Mouse (Mus musculus) forebrain, embryonic 16.5 days (tissue): ENCODE data around the gene Slc25a30. TPM values are rescaled to one million over a fixed set of nuclear protein-coding genes. Genes with fewer than 3 reads are reported as not detected.
A peak's percentile ranks its signal among the peaks of the same experiment; 100 is the strongest.
"Not testable (repeated sequence)": the region's sequence is repeated elsewhere in the genome, so short reads cannot be mapped to it uniquely, and the experiment has no call there.

Source experiments
- ATAC-seq: fragments of 200-750 bp; cut with Nextera tagmentation; 2 replicates; pipeline ENCODE4 v1.8.0; 2017; ENCODE audit warnings: mild to moderate bottlenecking, moderate library complexity
- H3K27ac ChIP-seq: fragments of 300-500 bp; sonication (generic); 2 replicates; pipeline ENCODE4 v1.5.1; 2014; ENCODE audit warnings: low read length, control low read depth
- H3K27me3 ChIP-seq: fragments of 300-500 bp; sonication (generic); replicated peaks from 2 replicates; pipeline ENCODE4 v1.6.1; 2014; ENCODE audit warnings: low read length; ENCODE audit not compliant: control insufficient read depth, insufficient read depth
- H3K36me3 ChIP-seq: fragments of 300-500 bp; sonication (generic); 2 replicates; pipeline ENCODE4 v1.6.1; 2014; ENCODE audit not compliant: control insufficient read depth, insufficient read depth
- H3K4me1 ChIP-seq: fragments of 300-500 bp; sonication (generic); replicated peaks from 2 replicates; pipeline ENCODE4 v1.6.1; 2014; ENCODE audit warnings: low read length; ENCODE audit not compliant: control insufficient read depth, insufficient read depth
- H3K4me2 ChIP-seq: fragments of 300-500 bp; sonication (generic); 2 replicates; pipeline ENCODE4 v1.6.1; 2014; ENCODE audit warnings: mild to moderate bottlenecking, low read length, control low read depth
- H3K4me3 ChIP-seq: fragments of 300-500 bp; sonication (generic); replicated peaks from 2 replicates; pipeline ENCODE4 v1.5.1; 2014; ENCODE audit warnings: mild to moderate bottlenecking, low read length, control low read depth
- H3K9ac ChIP-seq: fragments of 300-500 bp; sonication (generic); replicated peaks from 2 replicates; pipeline ENCODE4 v1.6.1; 2014; ENCODE audit warnings: low read depth, low read length, control low read depth
- H3K9me3 ChIP-seq: fragments of 300-500 bp; sonication (generic); 2 replicates; pipeline ENCODE4 v1.6.1; 2016; ENCODE audit warnings: low read length; ENCODE audit not compliant: control insufficient read depth
- WGBS: fragments of 180-500 bp; shearing (Covaris S2); extraction: QIAGEN DNeasy Blood & Tissue Kit; methylation state at CpG from one replicate; pipeline ENCODE4 v1.1.7; 2014; 5-methylcytosine and 5-hydroxymethylcytosine counted together
- polyA plus RNA-seq: library from polyadenylated mRNA; unstranded; fragments of >200 nt; fragmentation: Nextera tagmentation; extraction: Ambion mirVana; gene quantifications from 2 replicates; pipeline ENCODE4 v1.2.1, GENCODE M21; 2015

Slc25a30 gene
- polyA plus RNA-seq, result 9.3 and 10.0 TPM in 2 replicates

DNA sequence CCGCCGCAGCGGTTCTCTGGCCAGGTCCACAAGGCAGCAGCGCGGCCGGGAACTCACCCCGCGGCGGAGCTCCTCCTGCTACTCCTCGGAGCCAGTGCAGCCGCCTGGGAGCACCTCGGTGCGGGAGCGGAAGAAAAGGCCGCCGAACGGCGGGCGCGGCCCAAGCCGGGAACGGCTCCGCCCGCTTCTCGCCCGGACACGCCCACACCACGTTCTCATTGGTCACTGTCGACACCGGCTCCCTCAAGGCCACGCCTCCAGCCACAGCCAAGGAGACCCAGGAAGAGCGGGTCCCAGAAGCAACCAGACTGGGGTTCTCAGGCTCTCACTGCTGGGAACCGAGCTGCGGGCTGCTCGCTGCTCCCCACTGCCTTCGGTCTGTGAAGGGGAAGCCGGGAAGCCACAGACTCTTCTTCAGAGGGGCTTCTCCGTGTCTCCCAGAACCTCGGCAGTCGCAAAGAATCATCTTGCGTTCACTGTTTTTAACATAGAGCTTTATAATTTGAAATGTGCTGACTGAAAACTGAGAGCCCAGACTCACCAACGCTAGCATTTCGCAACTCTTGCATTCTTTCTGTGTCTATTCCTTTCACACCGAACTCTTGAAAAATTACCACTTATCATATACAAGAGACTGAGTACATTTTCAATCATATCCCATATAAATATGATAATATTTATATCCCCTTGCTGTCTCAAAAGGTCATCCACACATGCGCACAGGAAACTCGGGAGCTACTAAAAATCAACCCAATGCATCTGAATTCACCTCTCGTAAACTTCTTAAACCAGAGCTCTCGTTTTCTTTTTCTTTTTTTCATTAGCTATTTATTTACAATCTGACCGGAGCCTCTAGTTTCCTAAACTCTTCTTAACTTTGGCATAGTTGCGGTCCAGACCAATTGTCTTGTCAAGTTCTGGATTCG lies at the start of gene Slc25a30:
Slc25a30 (minus strand) TSS at position 170 of the 926 bp plus-strand sequence.
- H3K4me1 ChIP-seq, result 0 out of 2 replicates have a peak, but pooled peaks cover 7% of the 10 kb centered on the region
- peak; percentile 99 for ATAC-seq
- peak within 1 kb of the TSS; percentile 87 for H3K4me3 ChIP-seq
- peaks cover 2% of the 10 kb centered on the region; the same call in 1 of the 2 replicates for H3K27me3 ChIP-seq
- 8% methylated on average over 50 of the region's 51 CpGs for WGBS
- H3K36me3 ChIP-seq, result no peaks in the 10 kb centered on the region
- H3K9ac ChIP-seq, result peak within 1 kb of the TSS; percentile 87
- peak within 1 kb of the TSS; percentile 93 for H3K27ac ChIP-seq
- H3K9me3 ChIP-seq, result no peaks in the 10 kb centered on the region
- peak within 1 kb of the TSS; percentile 83 for H3K4me2 ChIP-seq

DNA sequence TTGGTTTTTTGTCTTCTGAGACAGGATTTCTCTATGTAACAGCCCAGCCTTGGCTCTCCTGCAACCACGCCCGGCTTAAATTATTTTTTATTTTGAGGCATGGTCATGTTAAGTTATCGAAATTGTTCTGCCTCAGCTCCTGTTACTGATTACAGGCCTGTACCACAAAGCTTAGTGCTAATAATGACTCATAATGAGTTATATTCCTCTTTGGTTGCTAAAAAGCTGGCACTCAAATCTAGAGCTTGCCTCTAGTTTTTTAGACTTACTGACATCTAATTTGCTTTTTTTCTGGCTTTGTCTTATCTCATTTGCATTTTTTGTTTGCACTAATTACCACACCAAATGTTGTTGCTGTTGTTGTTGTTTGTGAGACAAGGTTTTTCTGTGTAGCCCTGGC lies 49.7 kb upstream of the Slc25a30 start:
- 86% methylated on average over 3 of the region's 3 CpGs for WGBS

DNA sequence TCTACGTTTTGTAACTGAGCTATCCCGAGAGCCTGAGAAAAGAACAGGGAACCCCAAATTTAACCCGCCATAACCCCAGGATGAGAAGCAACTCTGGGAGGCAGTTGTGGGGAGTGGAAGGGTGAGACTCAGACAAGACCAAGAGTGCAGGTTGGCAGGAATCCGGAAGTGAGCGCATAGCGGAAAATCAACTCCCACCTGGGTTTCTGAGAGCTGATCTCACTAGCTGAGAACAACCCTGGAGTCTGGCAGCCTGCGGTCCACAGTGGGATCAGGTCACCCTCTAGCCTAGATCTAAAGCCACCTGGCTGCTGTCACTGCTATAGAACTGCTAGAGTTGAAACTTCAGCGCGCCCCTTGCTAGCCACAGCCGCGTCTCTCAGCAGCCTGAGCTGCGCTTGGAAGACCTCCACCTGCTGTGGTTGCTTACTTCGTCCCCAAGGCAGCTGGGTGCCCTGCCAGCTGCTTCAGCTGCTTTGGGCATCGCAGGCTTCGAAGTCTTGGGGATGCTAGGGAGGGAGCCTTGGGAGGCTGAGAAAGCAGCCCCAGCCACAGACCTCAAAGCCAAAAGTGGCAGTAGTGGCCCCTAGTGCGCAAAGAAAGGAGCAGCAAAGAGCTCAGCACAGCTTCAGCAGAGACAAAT lies 48.0 kb upstream of the Slc25a30 start:
- Histone ChIP-seq H3K9ac (peak overlapping the region; percentile 43), H3K4me2 (peak overlapping the region; percentile 79), H3K4me3 (peak overlapping the region; percentile 42), H3K4me1 (peaks cover 20% of the 10 kb centered on the region), H3K27ac (peak overlapping the region; percentile 20; the same call in 1 of the 2 replicates), H3K27me3 (no peaks in the 10 kb centered on the region), H3K9me3 (no peaks in the 10 kb centered on the region), H3K36me3 (no peaks in the 10 kb centered on the region)
- peak; percentile 16 for ATAC-seq
- under 1% methylated on average over 16 of the region's 16 CpGs for WGBS

More for the DNA sequence above, 49.7 kb upstream of the Slc25a30 start:
- no peak overlapping the region for H3K9ac ChIP-seq
- no peaks in the 10 kb centered on the region for H3K36me3 ChIP-seq
- no peak overlapping the region for H3K27ac ChIP-seq
- peaks cover 20% of the 10 kb centered on the region for H3K4me1 ChIP-seq
- H3K27me3 ChIP-seq, result no peaks in the 10 kb centered on the region
- no peaks in the 10 kb centered on the region for H3K9me3 ChIP-seq
- ATAC-seq, result no peak
- no peak overlapping the region for H3K4me3 ChIP-seq
- H3K4me2 ChIP-seq, result no peak overlapping the region

DNA sequence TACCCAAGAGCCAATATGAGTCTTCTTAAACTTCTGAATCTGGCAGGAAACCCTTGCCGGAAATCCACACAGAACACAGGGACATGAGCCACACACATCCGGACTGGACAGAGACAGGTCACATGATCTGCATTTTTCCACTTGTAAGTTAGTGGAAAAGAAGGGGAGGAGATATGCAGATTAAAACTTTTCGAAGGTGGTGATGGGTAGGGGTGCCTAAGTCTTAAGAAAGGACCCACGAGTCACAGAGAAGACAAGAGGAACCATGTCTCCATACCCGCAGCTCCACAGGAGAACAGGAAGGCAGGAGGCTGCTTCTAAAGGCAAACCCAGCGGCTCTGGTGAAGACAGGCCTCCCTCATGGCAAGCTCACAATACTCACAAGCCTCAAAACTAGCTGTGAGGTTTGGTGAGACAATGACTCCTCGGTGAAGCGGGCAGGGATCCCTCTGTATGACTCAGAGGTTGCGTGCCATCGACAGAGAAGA lies 47.5 kb upstream of the Slc25a30 start:
- Histone ChIP-seq H3K9ac (peak overlapping the region; percentile 43), H3K27me3 (no peaks in the 10 kb centered on the region), H3K36me3 (no peaks in the 10 kb centered on the region), H3K4me2 (peak overlapping the region; percentile 79), H3K9me3 (no peaks in the 10 kb centered on the region), H3K4me3 (peak overlapping the region; percentile 42), H3K4me1 (peaks cover 22% of the 10 kb centered on the region), H3K27ac (peak overlapping the region; percentile 46; the same call in 1 of the 2 replicates)
- WGBS, result 2% methylated on average over 10 of the region's 10 CpGs
- peak; percentile 63 for ATAC-seq

DNA sequence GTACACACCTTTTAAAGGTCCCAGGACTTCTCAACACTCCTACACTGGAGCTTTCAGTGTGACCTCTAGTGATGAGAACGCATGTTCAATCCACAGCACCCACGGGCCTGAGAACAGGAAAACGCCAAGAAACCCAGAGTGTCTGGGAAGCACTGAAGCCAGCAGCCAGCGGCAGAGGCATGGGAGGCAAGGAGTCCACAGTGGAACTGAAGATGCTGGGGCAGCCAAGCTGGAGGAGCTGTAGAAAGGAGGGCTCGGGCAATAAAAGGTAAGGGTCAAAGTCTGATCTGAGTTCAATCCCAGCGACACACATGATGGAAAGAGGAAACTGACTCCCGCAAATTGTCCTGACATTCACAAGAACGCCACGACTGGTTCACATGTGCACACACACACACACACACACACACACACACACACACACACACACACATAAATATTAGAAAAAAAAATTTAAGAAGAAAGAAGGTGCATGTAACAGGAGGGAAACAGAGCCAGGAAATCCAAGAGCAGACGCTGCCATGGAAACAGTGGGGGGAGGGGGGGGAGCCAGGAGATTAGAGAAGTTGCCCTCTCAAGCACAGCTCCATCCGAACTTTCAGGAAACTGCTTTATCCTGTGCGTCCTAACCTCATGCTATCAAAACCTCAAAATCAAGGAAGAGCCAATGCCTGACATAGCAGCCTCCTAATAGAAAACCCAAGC lies 46.9 kb upstream of the Slc25a30 start:
- peak overlapping the region; percentile 79 for H3K4me2 ChIP-seq
- H3K9me3 ChIP-seq, result no peaks in the 10 kb centered on the region
- H3K27me3 ChIP-seq, result no peaks in the 10 kb centered on the region
- peak; percentile 32 for ATAC-seq
- peaks cover 28% of the 10 kb centered on the region for H3K4me1 ChIP-seq
- H3K27ac ChIP-seq, result peak overlapping the region; percentile 46; the same call in 1 of the 2 replicates
- H3K36me3 ChIP-seq, result no peaks in the 10 kb centered on the region
- peak overlapping the region; percentile 42 for H3K4me3 ChIP-seq
- 0 out of 2 replicates have a peak overlapping the region, but pooled peaks have one; percentile 14 for H3K9ac ChIP-seq
- WGBS, result 8% methylated on average over 12 of the region's 12 CpGs

DNA sequence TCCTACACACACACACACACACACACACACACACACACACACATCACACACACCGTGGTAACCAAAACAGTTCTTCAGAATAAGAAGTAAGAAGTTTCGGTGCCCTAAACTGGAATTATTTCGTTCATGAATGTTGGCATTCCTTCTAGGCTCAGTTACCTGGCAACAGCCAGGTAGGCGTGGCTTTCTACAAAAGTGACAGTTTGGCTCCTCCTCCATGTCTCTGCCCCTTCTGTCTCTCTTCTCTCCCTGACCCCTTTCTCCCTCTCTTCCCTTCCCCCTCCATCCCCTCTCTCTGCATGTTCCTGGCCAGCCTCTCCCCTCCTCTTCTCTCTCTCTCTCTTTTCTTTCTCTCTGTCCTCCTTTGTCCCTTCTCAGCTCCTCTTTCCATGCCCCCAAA lies 46.1 kb upstream of the Slc25a30 start:
- Histone ChIP-seq H3K36me3 (no peaks in the 10 kb centered on the region), H3K9ac (no peak overlapping the region), H3K27me3 (peaks cover under 1% of the 10 kb centered on the region; the same call in 1 of the 2 replicates), H3K4me3 (no peak overlapping the region), H3K4me2 (no peak overlapping the region; the same call in 1 of the 2 replicates), H3K9me3 (no peaks in the 10 kb centered on the region), H3K4me1 (peaks cover 29% of the 10 kb centered on the region), H3K27ac (no peak overlapping the region)
- ATAC-seq, result no peak
- WGBS, result 12% methylated on average over 4 of the region's 4 CpGs

DNA sequence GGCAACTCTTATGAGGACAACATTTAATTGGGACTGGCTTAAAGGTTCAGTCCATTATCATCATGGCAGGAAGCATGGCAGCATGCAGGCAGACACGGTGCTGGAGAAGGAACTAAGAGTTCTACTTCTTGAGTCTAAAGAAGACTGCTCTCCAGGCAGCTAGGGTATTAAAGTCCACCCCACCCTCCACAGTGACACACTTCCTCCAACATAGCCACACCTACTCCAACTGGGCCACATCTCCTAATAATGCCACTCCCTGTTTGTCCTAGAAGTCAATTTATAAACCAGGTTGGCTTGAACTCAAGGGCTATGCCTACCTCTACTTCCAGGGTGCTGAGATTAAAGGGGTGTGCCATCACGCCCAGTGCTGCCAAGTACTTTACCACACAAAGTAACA lies 45.2 kb upstream of the Slc25a30 start:
- H3K9me3 ChIP-seq, result no peaks in the 10 kb centered on the region
- H3K4me1 ChIP-seq, result peaks cover 29% of the 10 kb centered on the region
- 100% methylated on average over 2 of the region's 2 CpGs for WGBS
- no peak overlapping the region for H3K4me3 ChIP-seq
- H3K36me3 ChIP-seq, result no peaks in the 10 kb centered on the region
- no peak overlapping the region for H3K4me2 ChIP-seq
- no peak for ATAC-seq
- peaks cover 4% of the 10 kb centered on the region; the same call in 1 of the 2 replicates for H3K27me3 ChIP-seq
- H3K9ac ChIP-seq, result no peak overlapping the region
- no peak overlapping the region for H3K27ac ChIP-seq

DNA sequence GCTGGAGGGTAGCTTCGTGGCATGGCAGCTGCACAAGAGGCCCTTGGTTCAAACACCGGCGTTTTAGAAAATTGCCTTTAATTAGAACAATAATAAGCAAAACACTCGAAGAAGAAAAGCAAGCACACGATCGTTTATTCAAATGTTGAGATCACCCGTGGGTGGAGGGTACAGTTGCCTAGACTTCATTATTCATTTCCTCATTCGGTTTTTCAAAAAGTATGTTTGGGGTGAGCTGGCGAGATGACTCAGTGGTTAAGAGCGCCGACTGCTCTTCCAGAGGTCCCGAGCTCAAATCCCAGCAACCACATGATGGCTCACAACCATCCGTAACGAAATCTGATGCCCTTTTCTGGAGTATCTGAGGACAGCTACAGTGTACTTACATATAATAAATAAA lies 43.0 kb upstream of the Slc25a30 start:
- not testable (repeated sequence) for H3K9me3 ChIP-seq, H3K36me3 ChIP-seq, H3K27me3 ChIP-seq, ATAC-seq, H3K4me3 ChIP-seq, H3K27ac ChIP-seq
- 45% methylated on average over 14 of the region's 14 CpGs for WGBS
- H3K9ac ChIP-seq, result 0 out of 2 replicates have a peak overlapping the region, but pooled peaks have one; percentile 24
- H3K4me1 ChIP-seq, result peaks cover 24% of the 10 kb centered on the region
- H3K4me2 ChIP-seq, result 0 out of 2 replicates have a peak overlapping the region, but pooled peaks have one; percentile 14
